In genomic region chr17:29963730-29964259, GRCm38 (mm10) we compare ENCODE assay signal across 8 mouse cellular contexts. TPM values are rescaled to one million over a fixed set of nuclear protein-coding genes. Genes with fewer than 3 reads are reported as not detected.
A peak's percentile ranks its signal among the peaks of the same experiment; 100 is the strongest.
DNase-seq lines count a peak whose midpoint lies in the region; ATAC-seq and TF ChIP-seq lines count a peak whose summit lies in the region.

No protein-coding gene starts in this region.

- no peaks in the 10 kb centered on the region for H3K36me3 ChIP-seq in forebrain, embryonic 10.5 days (replicated peaks)
- H3K36me3 ChIP-seq in forebrain, embryonic 16.5 days (ENCODE audit: control insufficient read depth, insufficient read depth) = no peaks in the 10 kb centered on the region
- no peaks in the 10 kb centered on the region for H3K36me3 ChIP-seq in embryonic facial prominence, embryonic 15.5 days
- H3K36me3 ChIP-seq in kidney, postnatal 0 days (ENCODE audit: insufficient read depth, low read length) = no peaks in the 10 kb centered on the region

- no peak overlapping the region for H3K4me2 ChIP-seq in forebrain, embryonic 16.5 days (ENCODE audit: low read length)
- peak overlapping the region; percentile 45 for H3K4me2 ChIP-seq in embryonic facial prominence, embryonic 15.5 days (replicated peaks)
- peak overlapping the region; percentile 40 for H3K4me2 ChIP-seq in kidney, postnatal 0 days (ENCODE audit: low read length)

- no peak for ATAC-seq in forebrain, embryonic 16.5 days
- ATAC-seq in CD4-positive, CD25-positive, alpha-beta regulatory T cell, adult 4 months = peak; percentile 87
- ATAC-seq in embryonic facial prominence, embryonic 15.5 days (ENCODE audit: insufficient number of reproducible peaks, low FRiP score, low TSS enrichment, low read depth) = no peak
- peak; percentile 46 for ATAC-seq in kidney, postnatal 0 days (replicated peaks; ENCODE audit: low FRiP score, low read depth)

- H3K27me3 ChIP-seq in forebrain, embryonic 10.5 days (ENCODE audit: poor library complexity, severe bottlenecking) = peaks cover 63% of the 10 kb centered on the region
- no peaks in the 10 kb centered on the region for H3K27me3 ChIP-seq in forebrain, embryonic 16.5 days (replicated peaks; ENCODE audit: control insufficient read depth, insufficient read depth, low read length)
- peaks cover 9% of the 10 kb centered on the region for H3K27me3 ChIP-seq in embryonic facial prominence, embryonic 15.5 days
- no peaks in the 10 kb centered on the region for H3K27me3 ChIP-seq in kidney, postnatal 0 days (ENCODE audit: insufficient read depth, low read length)

- H3K9ac ChIP-seq in forebrain, embryonic 16.5 days (replicated peaks; ENCODE audit: low read depth, low read length) = no peak overlapping the region
- H3K9ac ChIP-seq in embryonic facial prominence, embryonic 15.5 days = no peak overlapping the region
- H3K9ac ChIP-seq in kidney, postnatal 0 days (ENCODE audit: low read depth, low read length) = no peak overlapping the region

- peak overlapping the region; percentile 64 for H3K27ac ChIP-seq in forebrain, embryonic 10.5 days
- H3K27ac ChIP-seq in forebrain, embryonic 16.5 days (ENCODE audit: low read length) = no peak overlapping the region
- no peak overlapping the region for H3K27ac ChIP-seq in embryonic facial prominence, embryonic 15.5 days (replicated peaks)
- H3K27ac ChIP-seq in kidney, postnatal 0 days = no peak overlapping the region

- TF ChIP-seq CTCF in kidney, postnatal 0 days (IDR thresholded peaks at IDR 0.05; ENCODE audit: low read depth) = no peak

- DNase-seq in forebrain, embryonic 10.5 days (ENCODE audit: extremely low spot score, low spot score) = no peak
- peak; percentile 66 for DNase-seq in kidney, postnatal 0 days (ENCODE audit: low spot score)
- peak; percentile 20 to 24 for DNase-seq in natural killer cell, adult 2 months (ENCODE audit: low spot score in 2 of 2)
- no peak for DNase-seq in c-Kit-positive CD71-positive TER-119-positive erythroid progenitor cells, embryonic 14.5 days (ENCODE audit: low spot score)
- DNase-seq in lung, postnatal 10 days = no peak

- WGBS in forebrain, embryonic 10.5 days = 4% methylated on average over 11 of the region's 11 CpGs
- WGBS in forebrain, embryonic 16.5 days = 8% methylated on average over 11 of the region's 11 CpGs
- 6% methylated on average over 11 of the region's 11 CpGs for WGBS in embryonic facial prominence, embryonic 15.5 days
- WGBS in kidney, postnatal 0 days = 6% methylated on average over 11 of the region's 11 CpGs

- peaks cover 9% of the 10 kb centered on the region for H3K9me3 ChIP-seq in forebrain, embryonic 10.5 days
- peaks cover 3% of the 10 kb centered on the region; the same call in 1 of the 2 replicates for H3K9me3 ChIP-seq in forebrain, embryonic 16.5 days (ENCODE audit: control insufficient read depth, low read length)
- no peaks in the 10 kb centered on the region for H3K9me3 ChIP-seq in embryonic facial prominence, embryonic 15.5 days (replicated peaks)
- no peaks in the 10 kb centered on the region; the same call in 1 of the 2 replicates for H3K9me3 ChIP-seq in kidney, postnatal 0 days (replicated peaks; ENCODE audit: low read length)

- peak overlapping the region; percentile 31 for H3K4me3 ChIP-seq in forebrain, embryonic 10.5 days
- H3K4me3 ChIP-seq in forebrain, embryonic 16.5 days (replicated peaks; ENCODE audit: low read length) = no peak overlapping the region
- H3K4me3 ChIP-seq in embryonic facial prominence, embryonic 15.5 days (replicated peaks) = peak overlapping the region; percentile 21
- no peak overlapping the region for H3K4me3 ChIP-seq in kidney, postnatal 0 days (replicated peaks; ENCODE audit: low read depth, low read length)

- peaks cover 43% of the 10 kb centered on the region for H3K4me1 ChIP-seq in forebrain, embryonic 10.5 days
- peaks cover 26% of the 10 kb centered on the region for H3K4me1 ChIP-seq in forebrain, embryonic 16.5 days (replicated peaks; ENCODE audit: control insufficient read depth, insufficient read depth, low read length)
- H3K4me1 ChIP-seq in embryonic facial prominence, embryonic 15.5 days = peaks cover 24% of the 10 kb centered on the region
- peaks cover 10% of the 10 kb centered on the region; the same call in 1 of the 2 replicates for H3K4me1 ChIP-seq in kidney, postnatal 0 days (replicated peaks; ENCODE audit: insufficient read depth, low read length)

RNA-seq across cellular contexts. Expression of gene Mdga1, which starts 6.1 kb away (rescaled TPM):
- polyA plus RNA-seq in forebrain, embryonic 10.5 days (2016; fragmentation: Nextera tagmentation; extraction: Ambion mirVana) = 2.3 and 3.0 TPM in 2 replicates
- polyA plus RNA-seq in forebrain, embryonic 16.5 days (2015; fragmentation: Nextera tagmentation; extraction: Ambion mirVana) = 10.7 TPM in 2 replicates
- not detected for polyA plus RNA-seq in CD4-positive, CD25-positive, alpha-beta regulatory T cell, adult 4 months (2017; shearing (Covaris generic))
- polyA plus RNA-seq in embryonic facial prominence, embryonic 15.5 days (2015; fragmentation: Nextera tagmentation; extraction: Ambion mirVana) = 3.8 and 5.4 TPM in 2 replicates
- 1.3 and 1.7 TPM in 2 replicates for polyA plus RNA-seq in kidney, postnatal 0 days (2015; fragmentation: Nextera tagmentation; extraction: Ambion mirVana)

RNA-seq across cellular contexts. Expression of gene Zfand3, which starts 40.7 kb away (rescaled TPM):
- 64.8 and 71.3 TPM in 2 replicates for polyA plus RNA-seq in forebrain, embryonic 10.5 days (2016; fragmentation: Nextera tagmentation; extraction: Ambion mirVana)
- polyA plus RNA-seq in forebrain, embryonic 16.5 days (2015; fragmentation: Nextera tagmentation; extraction: Ambion mirVana) = 57.0 and 58.4 TPM in 2 replicates
- polyA plus RNA-seq in CD4-positive, CD25-positive, alpha-beta regulatory T cell, adult 4 months (2017; shearing (Covaris generic)) = 10 to 100 TPM; 14.6 to 24.5 TPM
- polyA plus RNA-seq in embryonic facial prominence, embryonic 15.5 days (2015; fragmentation: Nextera tagmentation; extraction: Ambion mirVana) = 54.9 and 57.6 TPM in 2 replicates
- 55.5 and 63.5 TPM in 2 replicates for polyA plus RNA-seq in kidney, postnatal 0 days (2015; fragmentation: Nextera tagmentation; extraction: Ambion mirVana)

Comparison
In these comparisons a context has a peak if more than half of its experiments do, and no peak if none do; other contexts are left out.
1. H3K4me3 ChIP-seq: peak in forebrain, embryonic 10.5 days (single experiment) and embryonic facial prominence, embryonic 15.5 days (single experiment); none in forebrain, embryonic 16.5 days (single experiment) and kidney, postnatal 0 days (single experiment).
2. DNase-seq: peak in kidney, postnatal 0 days (single experiment) and natural killer cell, adult 2 months (2 of 2); none in forebrain, embryonic 10.5 days (single experiment), c-Kit-positive CD71-positive TER-119-positive erythroid progenitor cells, embryonic 14.5 days (single experiment) and lung, postnatal 10 days (single experiment).
3. ATAC-seq: peak in CD4-positive, CD25-positive, alpha-beta regulatory T cell, adult 4 months (single experiment) and kidney, postnatal 0 days (single experiment); none in forebrain, embryonic 16.5 days (single experiment) and embryonic facial prominence, embryonic 15.5 days (single experiment).